ENCODE assay signal across 18 mouse cellular contexts in genomic region chr14:13267181-13267580, GRCm38 (mm10). TPM values are rescaled to one million over a fixed set of nuclear protein-coding genes. Genes with fewer than 3 reads are reported as not detected.
A peak's percentile ranks its signal among the peaks of the same experiment; 100 is the strongest.
DNase-seq lines count a peak whose midpoint lies in the region.
"Had no signal": no experiment of that assay in that cellular context is flagged by ENCODE, and none has a peak within 500 bp of the region (broad histone marks: within the 10 kb centered on the region; RNA-seq: fewer than 3 reads in every experiment).

No protein-coding gene starts in this region.

- intact Hi-C loops in left cerebral cortex, postnatal 25 days (cut with DNase I) = no loop called here

- DNase-seq in brain, adult 2 months (ENCODE audit: low read depth, low spot score) = peak; percentile 93
- peak; percentile 60 to 75 for DNase-seq in cerebellum, adult 18-20 months
- DNase-seq in cerebellum, postnatal 25 days = peak; percentile 63 to 74
- peak; percentile 56 for DNase-seq in layer of hippocampus, adult 9-11 months
- DNase-seq in spleen, adult 18-20 months = no peak
- DNase-seq in left cerebral cortex, postnatal 25 days (ENCODE audit: low spot score in 2 of 2) = no peak
- DNase-seq in left cerebral cortex, adult 11 months (ENCODE audit: low spot score) = no peak
- DNase-seq: adrenal gland, postnatal 36 days; B cell, adult 2 months; gastrocnemius, adult 2 months; heart, postnatal 36 days; kidney, postnatal 4 days; lung, adult 18-20 months; right cerebral cortex, postnatal 25 days; thymus, adult 2 months had no signal

RNA-seq across cellular contexts. Expression of gene Synpr, which starts 17.4 kb away (rescaled TPM):
- 100 to 1,000 TPM; 113 to 142 TPM for total RNA-seq in left cerebral cortex, postnatal 25 days (2021)
- total RNA-seq: gastrocnemius, adult 2 months; granulocyte monocyte progenitor cell, adult 5-6 weeks; liver, adult 2 months; neutrophil, adult 5-6 weeks had no signal

Comparison
In these comparisons a context has a peak if more than half of its experiments do, and no peak if none do; other contexts are left out.
1. DNase-seq: peak in brain, adult 2 months (single experiment), cerebellum, adult 18-20 months (2 of 2), cerebellum, postnatal 25 days (2 of 2) and layer of hippocampus, adult 9-11 months (single experiment); none in spleen, adult 18-20 months (0 of 2), left cerebral cortex, postnatal 25 days (0 of 2) and left cerebral cortex, adult 11 months (single experiment).